Mouse (Mus musculus): ENCODE data around the gene Rad17. TPM values are rescaled to one million over a fixed set of nuclear protein-coding genes. Genes with fewer than 3 reads are reported as not detected.
A peak's percentile ranks its signal among the peaks of the same experiment; 100 is the strongest.

Gene Rad17
- 10 to 100 TPM; 14.8 to 15.1 TPM for total RNA-seq (2021)
- long read RNA-seq, experiment 1, transcript Rad17-202 (17 exons, 2,392 nt) = major isoform, 16 of 23 reads
- long read RNA-seq, experiment 1, partial matches to known transcripts = 0 of 23 reads
- long read RNA-seq, experiment 1, other reads (novel, unspliced or antisense) = 5 of 23 reads
- long read RNA-seq, experiment 2, transcript Rad17-202 (17 exons, 2,392 nt) = major isoform, 12 of 16 reads
- long read RNA-seq, experiment 2, partial matches to known transcripts = 2 of 16 reads
- long read RNA-seq, experiment 2, other reads (novel, unspliced or antisense) = 1 of 16 reads

DNA sequence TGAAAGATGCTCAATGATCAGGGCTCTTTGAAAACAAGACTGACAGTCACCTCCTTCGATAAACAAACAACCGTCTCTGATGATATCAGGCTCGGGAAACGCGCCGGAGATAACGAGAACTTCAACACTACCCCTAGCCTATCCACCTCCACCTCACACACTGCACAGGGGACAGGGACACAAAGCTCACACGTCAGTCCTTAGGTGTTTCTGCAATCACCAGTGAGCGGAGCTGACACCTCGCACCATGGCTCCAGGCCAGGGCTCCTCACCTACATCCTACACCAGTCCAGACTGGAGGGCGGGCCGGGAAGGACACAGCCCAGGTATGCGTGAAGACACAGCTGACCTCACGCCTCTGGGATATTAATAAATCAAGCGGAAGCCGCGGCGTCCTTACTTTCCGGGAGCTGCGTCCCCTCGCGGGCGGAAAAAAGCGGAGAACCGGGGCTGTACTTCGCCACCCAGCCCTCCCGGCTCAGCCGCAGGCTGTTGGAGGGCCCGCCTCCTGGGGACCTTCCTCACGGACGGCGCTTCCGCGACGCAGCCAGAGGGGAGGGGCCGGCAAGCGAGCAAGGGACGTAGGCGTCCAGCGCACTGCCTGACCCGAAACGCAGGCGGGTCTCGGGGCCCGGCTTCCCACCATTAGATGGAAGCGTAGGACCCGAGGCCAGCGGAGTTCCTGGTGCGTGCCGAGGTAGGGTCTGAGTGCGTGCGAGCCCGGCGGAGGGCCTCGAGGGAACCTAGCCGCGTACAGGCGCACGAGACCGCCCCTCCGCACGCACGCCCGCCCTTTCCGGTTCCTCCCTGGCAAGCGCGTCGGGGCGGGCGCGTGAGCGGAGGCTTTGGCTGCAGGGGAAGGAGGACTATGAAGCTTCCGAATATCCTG, at the start of gene Rad17, which contains the start of gene Ak6:
Gene Rad17, minus strand, starts transcription at position 502 of the 889 bp plus-strand sequence.
Gene Ak6, plus strand, starts transcription at position 430 of the 889 bp plus-strand sequence.
- peak; percentile 93 to 98 for DNase-seq (ENCODE audit: low spot score in 2 of 2)

DNA sequence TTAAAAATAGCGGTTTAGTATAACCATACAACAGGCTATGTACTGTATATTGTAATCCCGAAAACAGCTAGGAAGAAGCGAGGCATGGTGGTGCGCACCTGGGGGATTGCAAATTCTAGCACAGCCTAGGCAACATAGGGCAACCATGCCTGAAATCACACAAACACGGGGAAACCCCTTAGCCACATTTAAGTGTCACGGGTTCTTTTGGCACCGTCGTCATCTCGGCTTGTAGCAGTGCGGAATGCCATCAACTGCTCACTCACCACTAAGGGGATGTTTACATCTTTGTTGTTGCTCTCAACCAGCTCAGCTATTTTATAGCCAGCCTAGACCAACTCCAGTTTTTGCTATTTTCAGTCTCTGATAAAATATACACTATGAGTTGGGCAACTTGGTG, 48.0 kb upstream of the Rad17 start:
- DNase-seq (ENCODE audit: low spot score in 2 of 2) = no peak

DNA sequence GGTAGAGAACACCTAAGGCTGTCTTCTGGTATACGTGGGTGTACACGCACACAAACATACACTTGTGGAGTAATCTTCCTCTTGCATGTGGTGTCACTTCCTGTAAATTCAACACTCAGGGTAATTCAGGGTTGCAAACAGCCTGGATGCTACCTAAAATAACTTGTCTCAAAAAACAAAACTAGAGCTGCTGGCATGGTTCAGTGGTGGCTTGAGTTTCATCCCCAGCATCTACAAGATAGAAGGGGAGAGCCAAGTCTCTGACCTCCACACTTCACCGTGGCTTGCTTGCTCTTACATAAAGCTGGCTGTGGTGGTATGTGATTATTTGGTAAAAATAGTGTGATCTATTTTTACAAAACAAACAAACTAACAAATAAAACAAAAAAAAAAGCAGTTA, 46.7 kb upstream of the Rad17 start:
- no peak for DNase-seq (ENCODE audit: low spot score in 2 of 2)

DNA sequence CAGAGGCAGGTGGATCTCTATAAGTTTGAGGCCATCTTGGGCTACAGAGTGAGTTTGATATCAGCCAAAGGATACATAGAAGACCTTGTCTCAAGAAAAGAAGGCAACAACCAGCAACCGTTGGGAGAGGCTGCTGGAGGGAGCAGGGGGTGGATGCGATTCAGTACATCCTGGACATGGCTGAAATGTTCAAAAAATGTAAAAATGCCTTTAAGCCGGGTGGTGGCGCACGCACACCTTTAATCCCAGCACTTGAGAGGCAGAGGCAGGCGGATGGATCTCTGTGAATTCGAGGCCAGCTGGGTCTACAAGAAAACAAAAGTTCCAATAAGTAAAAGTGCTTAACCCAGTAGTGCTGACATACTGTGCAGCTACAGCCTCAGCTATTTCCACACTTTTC, 36.7 kb upstream of the Rad17 start:
- no peak for DNase-seq (ENCODE audit: low spot score in 2 of 2)

DNA sequence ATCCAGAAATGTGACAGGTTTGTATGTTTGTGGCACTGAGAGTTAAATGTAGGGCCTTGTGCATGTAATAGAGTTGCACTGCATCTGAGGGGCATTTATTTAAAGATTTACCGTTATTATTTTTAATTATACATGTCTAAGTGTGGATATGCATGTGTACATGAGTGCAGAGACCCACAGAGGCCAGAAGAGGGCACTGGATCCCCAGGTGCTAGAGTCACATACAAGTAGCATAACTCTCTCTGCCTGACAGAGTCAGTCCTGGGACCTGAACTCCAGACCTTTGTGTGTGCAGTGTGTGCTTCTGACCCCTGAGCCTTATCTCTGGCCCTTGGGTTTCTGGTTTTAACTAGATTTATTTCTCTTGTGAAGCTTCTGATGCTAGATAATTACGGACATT, 33.5 kb upstream of the Rad17 start:
- DNase-seq (ENCODE audit: low spot score in 2 of 2) = no peak

DNA sequence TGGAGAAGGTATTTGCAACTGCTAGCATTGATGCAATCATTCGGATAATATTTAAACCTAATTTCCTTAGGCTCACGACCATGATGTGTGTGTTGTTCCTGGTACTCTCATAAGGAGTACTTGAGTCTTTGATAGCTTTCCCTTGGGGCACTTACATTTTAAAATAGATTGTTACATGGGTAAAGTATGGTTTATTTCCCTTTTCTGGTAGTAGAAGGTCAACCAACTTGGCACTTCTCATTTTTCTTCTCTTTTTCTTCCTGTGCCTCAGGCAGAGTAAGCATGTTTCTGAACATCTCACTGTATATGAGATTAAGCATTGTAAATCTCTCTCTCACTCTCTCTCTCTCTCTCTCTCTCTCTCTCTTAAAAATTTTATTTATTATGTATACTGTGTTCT, 32.0 kb upstream of the Rad17 start:
- DNase-seq (ENCODE audit: low spot score in 2 of 2) = no peak

DNA sequence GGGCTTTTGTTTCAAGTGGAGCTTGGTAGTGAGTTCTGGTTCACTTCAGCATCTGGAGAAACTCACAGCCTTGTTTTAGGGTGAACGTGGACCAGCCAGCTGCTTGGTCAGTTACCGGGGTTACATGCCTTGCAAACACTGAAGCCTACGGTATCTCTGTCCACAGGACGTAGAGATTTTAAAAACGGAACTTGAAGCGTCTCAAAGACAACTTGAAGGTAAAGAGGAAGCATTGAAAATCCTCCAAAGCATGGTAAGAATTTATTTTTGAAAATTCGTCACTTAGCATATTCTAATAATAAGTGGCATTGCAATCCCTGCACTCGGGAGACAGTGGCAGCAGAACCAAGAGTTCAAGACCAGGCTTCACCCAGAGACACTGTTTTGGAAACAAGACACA, 30.8 kb upstream of the Rad17 start:
- no peak for DNase-seq (ENCODE audit: low spot score in 2 of 2)

DNA sequence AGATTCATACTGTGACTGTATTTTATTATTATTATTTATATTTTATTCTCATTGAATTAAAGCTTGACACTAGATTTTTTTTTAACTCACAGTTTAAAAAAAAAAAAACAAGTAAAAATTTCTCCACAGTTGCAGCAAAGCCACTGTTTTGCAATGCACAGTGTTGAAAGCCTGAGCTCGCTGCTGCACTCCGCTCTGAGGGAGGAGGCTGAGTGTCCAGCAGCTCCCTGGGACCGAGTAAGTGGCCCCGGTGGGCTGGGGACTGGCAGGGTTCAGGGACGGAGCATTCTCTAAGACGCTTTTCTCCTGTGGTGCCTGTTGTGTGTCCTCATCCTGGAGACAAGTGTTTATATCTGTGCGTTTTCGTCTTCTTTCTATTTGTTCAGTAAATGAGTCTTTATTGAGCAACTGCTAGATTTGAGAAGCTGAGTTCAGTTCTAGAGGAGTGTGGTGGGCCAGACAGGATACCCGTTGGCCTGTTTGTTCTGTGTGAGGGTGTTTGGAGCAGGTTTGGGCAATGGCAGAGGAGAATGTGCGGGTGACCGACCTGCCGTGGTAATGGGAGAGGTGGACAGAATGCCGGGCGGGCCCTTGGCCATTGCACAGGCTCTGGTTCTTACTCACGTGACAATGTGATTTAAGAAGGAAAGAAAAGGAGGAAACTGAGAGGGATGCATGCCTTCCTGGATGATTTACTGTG, 25.2 kb upstream of the Rad17 start:
- DNase-seq (ENCODE audit: low spot score in 2 of 2) = no peak

DNA sequence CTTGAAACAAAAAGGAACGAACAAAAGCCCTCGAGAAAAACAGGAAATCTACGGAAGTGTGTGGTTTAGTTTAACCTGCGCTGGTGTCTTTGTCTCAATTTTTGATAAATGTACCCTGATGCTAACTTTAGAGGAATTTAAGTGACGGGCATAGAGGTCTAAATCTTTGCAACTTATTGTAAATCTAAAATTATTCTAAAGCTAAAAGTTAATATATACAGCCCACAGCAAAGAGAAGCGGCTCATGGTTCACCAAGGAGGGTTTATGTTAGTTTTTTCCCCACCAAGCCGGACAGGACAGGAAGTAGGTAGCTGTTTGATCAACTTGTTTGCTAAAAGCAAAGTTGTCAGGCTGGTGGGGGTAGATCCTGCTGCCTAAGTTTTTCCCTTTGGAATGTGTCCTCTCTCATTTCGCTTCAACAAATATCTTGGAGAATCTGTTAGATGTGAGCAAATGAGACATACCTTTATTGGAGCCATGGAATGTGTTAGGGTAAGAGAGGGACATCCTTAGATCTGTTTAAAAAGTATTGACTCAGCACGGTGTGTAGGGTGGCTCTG, 19.4 kb upstream of the Rad17 start:
- DNase-seq (ENCODE audit: low spot score in 2 of 2) = no peak

DNA sequence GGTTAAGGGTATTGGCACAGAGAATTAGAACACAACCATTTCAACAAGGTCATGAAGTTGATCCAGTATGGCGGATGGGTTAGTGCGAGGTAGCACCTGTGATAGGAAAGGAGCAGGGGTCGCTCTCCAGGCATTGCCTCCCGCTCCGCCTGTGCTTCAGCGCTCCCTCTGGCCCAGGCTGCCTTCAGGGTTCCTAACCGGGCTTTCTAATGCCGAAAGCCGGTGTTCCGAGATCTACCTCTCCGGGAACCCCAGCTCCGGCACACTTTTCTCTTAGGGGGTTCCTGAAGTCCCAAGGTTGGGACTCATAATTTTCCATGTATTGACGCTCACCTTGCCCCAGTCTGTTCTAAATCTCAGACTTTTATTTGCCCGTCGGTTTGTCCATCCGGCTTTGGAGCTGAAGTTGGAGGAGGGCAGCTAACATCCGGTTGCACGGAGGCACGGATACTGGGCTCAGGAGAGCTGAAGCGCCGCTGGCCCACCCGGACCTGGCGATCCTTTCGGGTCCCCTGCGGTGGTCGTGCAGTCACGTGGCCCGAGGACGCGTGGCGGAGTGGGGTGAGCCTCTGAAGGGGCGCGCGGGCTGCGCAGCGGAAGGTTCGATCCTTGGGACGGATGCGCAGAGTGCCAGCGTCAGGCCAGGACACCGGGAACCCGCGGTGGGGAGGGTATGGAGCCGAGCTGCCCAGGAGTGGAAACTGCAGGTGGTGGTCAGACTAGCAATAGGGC, 18.6 kb upstream of the Rad17 start, which contains the start of gene Ccdc125:
Gene Ccdc125, plus strand, starts transcription at position 427 of the 732 bp plus-strand sequence.
- no peak for DNase-seq (ENCODE audit: low spot score in 2 of 2)

DNA sequence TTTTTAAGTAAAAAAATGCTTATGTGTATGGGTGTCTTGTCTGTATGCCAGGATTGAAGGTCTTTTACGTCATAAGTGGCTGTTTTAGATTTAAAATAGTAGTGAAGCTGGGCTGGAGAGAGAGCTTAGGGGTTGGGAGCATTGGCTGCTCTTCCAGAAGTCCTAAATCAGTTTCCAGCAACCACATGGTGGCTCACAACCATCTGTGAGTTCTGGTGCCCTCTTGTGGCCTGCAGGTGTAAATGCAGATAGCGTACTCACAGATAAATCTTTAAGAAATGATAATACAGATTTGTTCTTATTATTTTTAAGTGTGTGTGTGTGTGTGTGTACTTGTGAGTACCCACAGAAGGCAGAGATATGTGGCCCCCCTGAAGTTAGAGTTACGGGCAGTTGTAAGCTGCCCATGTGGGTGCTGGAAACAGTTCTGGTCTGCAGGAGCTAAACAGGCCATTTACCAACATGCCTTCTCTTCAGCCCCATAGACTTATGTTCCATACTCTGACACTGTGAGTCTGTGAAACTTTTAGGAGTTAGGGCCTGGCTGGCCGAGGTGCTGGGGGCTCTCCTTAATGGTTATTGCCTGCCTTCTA, 9.1 kb upstream of the Rad17 start:
- DNase-seq (ENCODE audit: low spot score in 2 of 2) = peak; percentile 49 to 62

DNA sequence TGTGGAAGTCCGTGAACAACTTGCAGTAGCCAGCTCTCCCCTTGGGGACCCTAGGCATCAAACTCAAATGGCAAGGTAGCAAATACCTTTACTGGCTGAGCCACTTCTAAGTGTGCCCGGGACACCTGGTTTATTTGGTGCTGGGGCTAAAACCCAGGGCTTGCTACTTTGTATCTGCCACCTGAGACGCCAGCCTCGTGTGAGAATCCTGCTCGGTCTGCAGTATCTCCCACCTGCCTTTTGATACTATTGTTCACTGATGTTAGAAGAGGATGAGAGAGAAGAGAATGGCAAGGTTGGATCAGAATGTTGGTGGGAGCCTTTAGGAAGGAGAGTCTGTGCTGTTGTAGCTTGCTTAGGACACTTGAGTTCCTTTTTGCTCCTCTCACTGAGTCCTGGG, 7.2 kb upstream of the Rad17 start:
- no peak for DNase-seq (ENCODE audit: low spot score in 2 of 2)

DNA sequence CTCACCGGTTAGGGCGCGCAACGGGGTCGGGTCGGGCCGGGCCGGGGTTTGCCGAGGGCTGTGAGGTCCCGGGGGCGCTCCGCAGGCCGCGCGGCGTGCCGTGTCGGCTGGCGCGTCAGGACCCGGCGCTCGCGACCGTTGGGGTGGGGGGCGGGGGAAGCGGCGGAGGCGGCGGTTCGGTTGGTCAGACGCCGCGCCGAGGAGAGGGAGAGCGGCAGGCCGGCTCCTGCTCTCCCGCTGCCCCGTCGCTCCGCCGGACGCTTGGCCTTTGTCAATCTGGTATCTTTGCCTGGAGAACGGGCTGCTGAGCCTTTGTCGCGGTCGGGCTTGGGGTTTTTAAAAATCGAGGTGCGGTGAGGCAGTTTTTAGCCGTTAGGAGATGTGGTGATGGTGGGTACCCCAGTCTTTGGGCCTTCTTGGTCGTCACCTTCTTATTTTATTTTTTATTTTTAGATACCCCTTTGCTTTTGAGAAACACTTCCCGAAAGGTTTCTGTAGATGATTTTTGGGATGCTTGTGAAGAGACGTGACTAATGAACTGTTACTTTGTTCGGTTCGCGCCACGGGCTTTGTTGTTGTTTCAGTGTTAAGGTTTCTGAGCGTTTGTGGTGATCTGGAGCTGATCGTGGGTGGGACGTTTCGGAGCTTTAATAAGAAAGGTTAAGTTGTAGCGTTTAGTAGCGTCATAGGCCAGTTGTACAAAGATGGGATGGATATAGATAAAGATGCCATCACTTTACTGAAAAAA, 762 bp upstream of the Rad17 start, which contains the start of gene Taf9:
Gene Taf9, plus strand, starts transcription at position 141 of the 748 bp plus-strand sequence.
- no peak for DNase-seq (ENCODE audit: low spot score in 2 of 2)

DNA sequence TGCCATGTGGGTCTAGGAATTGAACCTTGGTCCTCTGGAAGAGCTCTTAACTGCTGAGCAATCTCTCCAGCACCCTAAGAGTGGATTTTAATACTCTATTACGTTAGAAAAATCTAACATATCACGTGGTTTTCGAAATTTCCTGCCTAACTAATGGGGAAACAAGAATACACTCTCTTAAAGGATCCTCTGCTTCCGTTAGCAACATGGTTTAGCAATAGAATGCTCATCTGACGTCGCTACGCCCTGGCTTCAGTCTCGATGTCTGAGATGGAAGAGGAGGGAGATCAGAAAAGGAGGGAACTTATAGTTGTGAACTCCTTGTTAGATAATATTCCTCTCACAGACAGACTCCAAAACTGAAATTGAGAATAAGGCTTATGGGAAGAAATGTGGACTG, 2.6 kb downstream of the Rad17 start:
- DNase-seq (ENCODE audit: low spot score in 2 of 2) = no peak

DNA sequence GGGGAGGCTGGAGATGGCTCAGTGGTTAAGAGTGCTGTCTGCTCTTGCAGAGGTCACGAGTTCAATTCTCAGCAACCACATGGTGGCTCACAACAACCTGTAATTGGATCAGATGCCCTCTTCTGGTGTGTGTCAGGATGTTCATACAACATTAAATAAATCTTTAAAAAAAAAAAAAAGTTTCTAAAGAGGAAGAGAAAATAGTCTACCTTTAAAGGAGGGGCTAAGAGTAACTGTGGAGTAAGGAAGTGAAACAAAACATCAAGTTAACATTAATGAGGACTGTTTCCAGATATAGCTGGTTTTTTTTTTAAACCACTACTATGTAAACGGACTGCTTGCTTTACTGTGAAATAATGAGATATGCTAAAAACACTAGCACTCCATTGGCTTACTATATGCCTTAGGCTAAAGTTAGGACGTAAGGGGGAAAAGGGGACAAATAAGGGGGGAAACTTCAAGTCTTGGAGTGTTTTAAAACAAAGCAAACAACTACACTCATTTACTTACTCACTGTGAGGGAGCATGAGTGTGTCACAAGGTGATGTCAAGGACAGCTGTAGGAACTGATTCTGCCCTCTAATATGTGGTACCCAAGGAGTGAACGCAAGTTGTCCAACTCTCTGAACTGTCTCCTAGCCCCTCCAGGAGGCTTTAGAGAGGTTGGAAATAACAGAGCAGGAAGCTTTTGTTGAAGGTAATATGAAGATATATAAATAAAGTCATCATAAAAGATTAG, 8.2 kb downstream of the Rad17 start:
- no peak for DNase-seq (ENCODE audit: low spot score in 2 of 2)

DNA sequence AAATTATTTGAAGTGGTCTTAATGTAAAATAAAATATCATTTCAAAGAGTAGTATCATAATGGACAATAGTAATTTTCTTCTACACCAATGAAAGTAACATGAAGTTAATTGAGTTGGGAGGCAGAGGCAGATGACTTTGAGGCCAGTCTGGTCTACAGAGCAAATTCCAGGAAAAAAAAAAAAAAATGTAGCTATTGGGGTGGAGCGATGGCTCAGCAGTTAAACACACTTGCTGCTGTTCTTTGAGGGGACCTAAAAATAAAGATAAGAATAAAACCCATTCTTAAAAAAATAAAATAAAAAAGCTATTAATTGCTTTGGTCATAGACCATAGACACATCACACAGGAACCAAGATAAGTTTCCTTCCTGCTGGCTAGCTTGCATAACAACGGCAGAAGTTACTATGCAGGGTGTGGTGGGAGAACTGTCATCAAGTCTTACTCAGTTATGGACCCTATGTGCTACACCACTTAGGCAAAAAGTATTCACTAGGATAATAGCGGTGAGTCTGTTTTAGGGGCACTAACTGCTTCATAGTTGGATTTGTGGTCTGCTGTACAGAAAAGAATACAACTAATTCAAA, 16.7 kb downstream of the Rad17 start:
- DNase-seq (ENCODE audit: low spot score in 2 of 2) = no peak

DNA sequence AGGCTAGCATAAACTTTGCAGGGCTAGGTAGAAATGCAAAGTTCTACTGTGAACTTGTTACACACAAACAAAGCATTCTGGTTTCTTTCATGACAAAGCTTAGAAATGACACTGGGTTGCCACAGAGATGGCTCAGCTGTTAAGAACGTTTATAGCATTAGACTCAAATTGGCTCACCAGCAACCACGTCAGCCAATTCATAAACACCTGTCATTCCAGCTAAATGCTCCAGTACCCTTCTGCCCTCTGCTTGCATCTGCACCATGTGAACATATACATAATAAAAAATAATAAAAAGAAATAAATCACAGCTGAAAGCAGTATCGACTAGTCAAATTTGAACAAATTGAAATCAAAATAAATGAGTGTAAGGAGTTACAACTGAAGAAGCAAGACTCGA, 28.6 kb downstream of the Rad17 start:
- no peak for DNase-seq (ENCODE audit: low spot score in 2 of 2)

DNA sequence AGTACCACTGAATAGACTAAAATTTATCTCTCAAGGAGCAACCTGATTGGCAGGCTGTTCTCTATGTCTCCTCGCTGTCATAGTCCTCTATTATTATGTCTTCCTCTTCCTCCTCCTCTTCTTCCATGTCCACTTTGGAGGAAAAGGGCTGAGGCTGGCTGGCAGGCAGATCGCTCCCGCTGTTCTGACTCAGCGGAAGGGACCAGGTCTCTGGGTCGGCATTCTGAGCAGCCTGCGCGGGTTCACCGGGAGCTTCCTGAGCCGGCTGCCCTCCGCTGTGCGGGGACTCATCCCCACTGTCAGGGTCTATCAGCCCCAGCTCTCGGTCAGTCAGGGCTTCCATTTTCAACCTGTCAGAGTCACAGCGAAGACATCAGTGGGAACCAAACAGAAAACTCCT, 33.3 kb downstream of the Rad17 start:
- DNase-seq (ENCODE audit: low spot score in 2 of 2) = no peak

Measured in left cerebral cortex, adult 18-20 months (tissue).